Mouse (Mus musculus) kidney, postnatal 25 days (tissue): ENCODE measurements around the gene Tnfsf9.

Experiments
- DNase-seq, 2 experiments: peaks; one replicate each; pipeline ENCODE4 v3.0.0; 2021; ENCODE audit warnings: mixed read lengths in 2 of 2

The Tnfsf9 gene

GRCm38 (mm10) chr17:57135635-57136034, 30.5 kb downstream of the Tnfsf9 start:
- DNase-seq = no peak

GRCm38 (mm10) chr17:57138676-57139075, 33.6 kb downstream of the Tnfsf9 start:
- no peak for DNase-seq

GRCm38 (mm10) chr17:57139708-57140107, 34.6 kb downstream of the Tnfsf9 start:
- DNase-seq = no peak

DNA sequence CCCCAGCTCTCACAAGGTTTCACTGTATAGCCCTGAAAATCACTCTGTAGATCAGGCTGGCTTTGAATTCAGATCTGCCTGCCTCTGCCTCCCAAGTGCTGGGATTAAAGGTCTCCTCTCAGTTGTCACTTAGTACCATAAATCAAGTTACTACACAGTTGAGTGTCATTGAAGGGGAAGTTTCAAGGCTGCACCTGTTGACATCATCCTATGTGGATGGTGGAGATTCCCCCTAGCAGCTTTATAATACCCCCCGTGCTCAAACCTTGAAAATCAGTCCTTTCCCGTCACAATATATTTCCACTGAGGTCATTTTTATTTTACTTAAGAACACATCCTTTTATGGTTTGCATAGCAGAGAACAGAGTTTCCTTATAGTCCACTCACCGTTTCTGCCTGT, 38.6 kb downstream of the Tnfsf9 start:
- DNase-seq = no peak

DNA sequence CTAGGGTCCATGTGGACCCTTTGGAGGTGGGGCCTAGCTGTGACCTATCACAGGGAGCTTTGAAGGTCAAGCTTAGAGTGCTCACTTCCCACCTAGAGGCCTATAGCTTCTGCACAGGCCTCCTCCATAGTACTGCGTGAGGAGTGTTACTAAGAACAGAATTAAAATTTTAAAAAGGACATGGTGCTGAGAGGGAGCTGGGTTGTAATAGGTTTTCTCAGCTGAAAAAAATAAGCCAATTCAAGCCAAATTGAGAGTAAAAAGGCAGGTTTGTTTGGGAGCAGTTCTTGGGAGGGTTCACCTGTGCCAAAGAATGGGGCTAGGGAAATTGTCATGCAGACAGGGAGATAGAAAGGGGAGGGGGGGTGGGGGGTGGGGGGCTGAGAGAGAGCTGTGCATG, 40.0 kb downstream of the Tnfsf9 start:
- no peak for DNase-seq

DNA sequence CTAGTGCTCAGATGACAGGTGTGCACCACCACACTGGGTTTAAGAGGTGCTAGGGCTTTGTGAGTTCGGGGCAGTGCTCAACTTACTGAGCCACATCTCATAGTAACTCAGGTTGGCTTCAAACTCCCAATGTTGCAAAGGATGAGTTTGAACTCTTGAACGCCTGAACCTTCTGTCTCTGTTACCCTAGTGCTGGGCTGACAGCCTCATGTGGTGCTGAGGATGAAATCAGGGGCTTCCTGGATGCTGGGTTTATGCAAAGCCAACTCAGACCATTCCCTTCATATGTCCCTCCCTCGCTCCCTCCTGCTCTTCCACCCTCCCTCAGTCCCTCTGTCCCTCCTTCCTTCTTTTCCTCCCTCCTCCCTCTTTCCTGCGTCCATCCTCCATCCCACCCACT, 43.2 kb downstream of the Tnfsf9 start:
- no peak for DNase-seq

GRCm38 (mm10) chr17:57148994-57149803, 44.1 kb downstream of the Tnfsf9 start, which contains the start of gene Cd70:
Gene Cd70, minus strand, starts transcription at chr17:57149777.
- DNase-seq = no peak

DNA sequence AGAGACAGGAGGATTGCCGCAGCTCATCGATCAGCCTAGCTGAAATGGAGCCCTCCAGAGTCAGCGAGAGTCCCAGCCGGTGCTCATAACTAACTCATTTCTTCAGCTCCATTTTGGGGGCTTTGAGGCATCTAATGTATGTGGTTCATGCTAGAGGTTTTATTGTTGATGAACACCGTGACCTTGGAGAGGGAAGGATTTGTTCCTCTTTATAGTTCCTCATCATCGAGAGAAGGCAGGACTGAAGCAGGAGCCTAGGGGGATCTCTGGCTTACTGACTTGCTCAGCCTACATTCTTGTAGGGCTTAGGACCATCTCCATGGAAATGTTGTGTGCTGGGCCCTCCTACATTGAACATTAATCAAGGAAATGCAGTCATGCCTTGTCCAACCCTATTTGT, 47.9 kb downstream of the Tnfsf9 start:
- no peak for DNase-seq

DNA sequence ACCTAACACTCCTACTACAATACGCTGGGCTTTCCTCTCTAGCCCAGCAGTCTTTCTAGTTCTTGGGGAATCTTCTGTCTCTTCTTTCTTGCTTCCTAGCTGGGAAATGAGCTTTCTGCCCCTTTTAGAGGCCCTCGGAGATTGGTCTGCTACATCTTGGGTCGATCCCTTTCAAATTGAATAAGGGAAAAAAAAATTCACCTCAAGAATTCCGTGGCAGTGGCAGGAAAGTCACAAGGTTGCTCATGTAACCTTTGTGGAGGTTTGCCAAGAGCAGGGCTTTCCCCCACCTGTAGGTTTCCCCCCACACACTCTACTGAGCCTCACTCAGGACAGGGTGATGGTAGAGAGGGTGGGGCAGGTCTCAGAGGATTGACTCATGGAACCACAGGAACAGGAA, 48.7 kb downstream of the Tnfsf9 start:
- DNase-seq = no peak
